Comparison of ENCODE assay signal across 8 mouse cellular contexts in genomic region chr8:83954749-83955105, GRCm38 (mm10). TPM values are rescaled to one million over a fixed set of nuclear protein-coding genes. Genes with fewer than 3 reads are reported as not detected.
DNase-seq lines count a peak whose midpoint lies in the region; ATAC-seq and TF ChIP-seq lines count a peak whose summit lies in the region.

No protein-coding gene starts in this region.

- peak overlapping the region; percentile 53 for H3K9ac ChIP-seq in embryonic facial prominence, embryonic 12.5 days
- H3K9ac ChIP-seq in intestine, embryonic 15.5 days: peak overlapping the region; percentile 51
- H3K9ac ChIP-seq in midbrain, postnatal 0 days (replicated peaks; ENCODE audit: low read length, poor library complexity, severe bottlenecking): peak overlapping the region; percentile 42; the same call in 1 of the 2 replicates

- peak overlapping the region; percentile 94 for H3K4me2 ChIP-seq in embryonic facial prominence, embryonic 12.5 days (replicated peaks)
- H3K4me2 ChIP-seq in intestine, embryonic 15.5 days (replicated peaks): peak overlapping the region; percentile 76
- peak overlapping the region; percentile 94 for H3K4me2 ChIP-seq in midbrain, postnatal 0 days (ENCODE audit: low read depth, low read length, poor library complexity, severe bottlenecking)

- peak; percentile 34 for DNase-seq in kidney, postnatal 10 days
- DNase-seq in kidney, postnatal 14 days: no peak
- DNase-seq in midbrain, postnatal 0 days (ENCODE audit: low spot score): no peak
- DNase-seq in left cerebral cortex, adult 9 months (ENCODE audit: low spot score in 2 of 2): no peak
- DNase-seq in left cerebral cortex, adult 8-10 months (ENCODE audit: low spot score in 2 of 2): no peak
- DNase-seq in thymus, adult 18-20 months: no peak

- no peaks in the 10 kb centered on the region for H3K27me3 ChIP-seq in embryonic facial prominence, embryonic 12.5 days
- H3K27me3 ChIP-seq in intestine, embryonic 15.5 days (replicated peaks): no peaks in the 10 kb centered on the region
- H3K27me3 ChIP-seq in midbrain, postnatal 0 days (ENCODE audit: insufficient read depth, low read length): no peaks in the 10 kb centered on the region

- WGBS in embryonic facial prominence, embryonic 12.5 days: under 1% methylated on average over 14 of the region's 14 CpGs
- WGBS in intestine, embryonic 15.5 days: 2% methylated on average over 14 of the region's 14 CpGs
- whole genome bisulfite sequencing in midbrain, postnatal 0 days: under 1% methylated on average over 14 of the region's 14 CpGs

- no peaks in the 10 kb centered on the region for H3K36me3 ChIP-seq in embryonic facial prominence, embryonic 12.5 days
- H3K36me3 ChIP-seq in intestine, embryonic 15.5 days: no peaks in the 10 kb centered on the region
- no peaks in the 10 kb centered on the region for H3K36me3 ChIP-seq in midbrain, postnatal 0 days (ENCODE audit: insufficient read depth, low read length)

- no peak overlapping the region for H3K27ac ChIP-seq in embryonic facial prominence, embryonic 12.5 days
- 0 out of 2 replicates have a peak overlapping the region, but pooled peaks have one; percentile 27 for H3K27ac ChIP-seq in intestine, embryonic 15.5 days
- H3K27ac ChIP-seq in midbrain, postnatal 0 days (ENCODE audit: low read depth, low read length): peak overlapping the region; percentile 52

- H3K9me3 ChIP-seq in embryonic facial prominence, embryonic 12.5 days: no peaks in the 10 kb centered on the region
- H3K9me3 ChIP-seq in intestine, embryonic 15.5 days: no peaks in the 10 kb centered on the region
- no peaks in the 10 kb centered on the region for H3K9me3 ChIP-seq in midbrain, postnatal 0 days (ENCODE audit: low read length)

- peaks cover 14% of the 10 kb centered on the region for H3K4me1 ChIP-seq in embryonic facial prominence, embryonic 12.5 days
- H3K4me1 ChIP-seq in intestine, embryonic 15.5 days (replicated peaks): peaks cover 11% of the 10 kb centered on the region
- H3K4me1 ChIP-seq in midbrain, postnatal 0 days (ENCODE audit: insufficient read depth, low read length): no peaks in the 10 kb centered on the region

- peak overlapping the region; percentile 73 for H3K4me3 ChIP-seq in embryonic facial prominence, embryonic 12.5 days
- H3K4me3 ChIP-seq in intestine, embryonic 15.5 days (replicated peaks): peak overlapping the region; percentile 45
- H3K4me3 ChIP-seq in midbrain, postnatal 0 days (ENCODE audit: low read depth, low read length): peak overlapping the region; percentile 49

- no peak for ATAC-seq in embryonic facial prominence, embryonic 12.5 days (ENCODE audit: insufficient number of reproducible peaks, insufficient read depth, low FRiP score, low TSS enrichment)
- no peak for ATAC-seq in intestine, embryonic 15.5 days
- peak; percentile 34 for ATAC-seq in midbrain, postnatal 0 days (ENCODE audit: low FRiP score)

- no peak for TF ChIP-seq CTCF in midbrain, postnatal 0 days (IDR thresholded peaks at IDR 0.05)

RNA-seq across cellular contexts. Expression of gene Gm10644, which starts 0.3 kb away (rescaled TPM):
- polyA plus RNA-seq in embryonic facial prominence, embryonic 12.5 days (2016; fragmentation: Nextera tagmentation; extraction: Ambion mirVana): 0.47 and 0.79 TPM in 2 replicates
- 0.44 and 0.47 TPM in 2 replicates for polyA plus RNA-seq in intestine, embryonic 15.5 days (2015; fragmentation: Nextera tagmentation; extraction: Ambion mirVana)
- total RNA-seq in midbrain, postnatal 0 days (2014; rRNA removed): 0.47 and 0.60 TPM in 2 replicates
- 0.36 and 0.39 TPM in 2 replicates for polyA plus RNA-seq in midbrain, postnatal 0 days (2015; fragmentation: Nextera tagmentation; extraction: Ambion mirVana)
- under 1 TPM; 0.26 to 0.76 (median 0.34) TPM for total RNA-seq in left cerebral cortex, adult 8-10 months (2022)

RNA-seq across cellular contexts. Expression of gene Asf1b, which starts 0.6 kb away (rescaled TPM):
- 54.4 and 55.0 TPM in 2 replicates for polyA plus RNA-seq in embryonic facial prominence, embryonic 12.5 days (2016; fragmentation: Nextera tagmentation; extraction: Ambion mirVana)
- polyA plus RNA-seq in intestine, embryonic 15.5 days (2015; fragmentation: Nextera tagmentation; extraction: Ambion mirVana): 57.8 and 60.9 TPM in 2 replicates
- total RNA-seq in midbrain, postnatal 0 days (2014; rRNA removed): 3.9 and 20.4 TPM in 2 replicates
- polyA plus RNA-seq in midbrain, postnatal 0 days (2015; fragmentation: Nextera tagmentation; extraction: Ambion mirVana): 3.8 and 4.3 TPM in 2 replicates
- total RNA-seq in left cerebral cortex, adult 8-10 months (2022): 1 to 10 TPM in 3 of 4 experiments, under 1 TPM in 1; 0.83 to 1.1 (median 1.0) TPM

RNA-seq across cellular contexts. Expression of gene Prkaca, which starts 18.1 kb away (rescaled TPM):
- polyA plus RNA-seq in embryonic facial prominence, embryonic 12.5 days (2016; fragmentation: Nextera tagmentation; extraction: Ambion mirVana): 191 and 206 TPM in 2 replicates
- 115 and 121 TPM in 2 replicates for polyA plus RNA-seq in intestine, embryonic 15.5 days (2015; fragmentation: Nextera tagmentation; extraction: Ambion mirVana)
- total RNA-seq in midbrain, postnatal 0 days (2014; rRNA removed): 190 and 218 TPM in 2 replicates
- polyA plus RNA-seq in midbrain, postnatal 0 days (2015; fragmentation: Nextera tagmentation; extraction: Ambion mirVana): 253 and 259 TPM in 2 replicates
- 100 to 1,000 TPM; 247 to 270 (median 264) TPM for total RNA-seq in left cerebral cortex, adult 8-10 months (2022)

RNA-seq across cellular contexts. Expression of gene Samd1, which starts 42.7 kb away (rescaled TPM):
- polyA plus RNA-seq in embryonic facial prominence, embryonic 12.5 days (2016; fragmentation: Nextera tagmentation; extraction: Ambion mirVana): 11.6 and 14.1 TPM in 2 replicates
- polyA plus RNA-seq in intestine, embryonic 15.5 days (2015; fragmentation: Nextera tagmentation; extraction: Ambion mirVana): 8.4 and 8.7 TPM in 2 replicates
- 65.3 and 86.9 TPM in 2 replicates for total RNA-seq in midbrain, postnatal 0 days (2014; rRNA removed)
- polyA plus RNA-seq in midbrain, postnatal 0 days (2015; fragmentation: Nextera tagmentation; extraction: Ambion mirVana): 4.1 and 4.6 TPM in 2 replicates
- total RNA-seq in left cerebral cortex, adult 8-10 months (2022): 10 to 100 TPM; 43.5 to 53.7 (median 46.3) TPM

RNA-seq across cellular contexts. Expression of gene 1700067K01Rik, which starts 46.6 kb away (rescaled TPM):
- polyA plus RNA-seq in embryonic facial prominence, embryonic 12.5 days (2016; fragmentation: Nextera tagmentation; extraction: Ambion mirVana): 1.9 and 2.0 TPM in 2 replicates
- 0.86 and 0.87 TPM in 2 replicates for polyA plus RNA-seq in intestine, embryonic 15.5 days (2015; fragmentation: Nextera tagmentation; extraction: Ambion mirVana)
- 1.2 TPM in 1 of 2 replicates, not detected in the other for total RNA-seq in midbrain, postnatal 0 days (2014; rRNA removed)
- polyA plus RNA-seq in midbrain, postnatal 0 days (2015; fragmentation: Nextera tagmentation; extraction: Ambion mirVana): 0.58 and 0.69 TPM in 2 replicates
- total RNA-seq in left cerebral cortex, adult 8-10 months (2022): under 1 TPM; 0.34 to 0.77 (median 0.48) TPM

Comparison
In these comparisons a context has a peak if more than half of its experiments do, and no peak if none do; other contexts are left out.
1. RNA of gene Asf1b, which starts 0.6 kb away (polyA plus RNA-seq): 57.8 to 60.9 TPM in intestine, embryonic 15.5 days and 54.4 to 55.0 TPM in embryonic facial prominence, embryonic 12.5 days; 3.8 to 4.3 TPM in midbrain, postnatal 0 days; every median in the first group is over 10 times any median in the second.
2. Peak in every context shown above with its lines, with median percentiles within 50 percentile points of each other: H3K4me2 ChIP-seq, H3K4me3 ChIP-seq and H3K9ac ChIP-seq.